Mouse (Mus musculus) E14TG2a.4 (cell line): ENCODE measurements at regions not wholly inside any gene's neighbourhood (a gene's known extent, or its start where the extent isn't known, plus 50 kb on each side); places are given as distances from the start of the nearest gene placed in this dataset.

Source experiments
- CTCF ChIP-seq: conservative IDR thresholded peaks from 2 replicates; pipeline ENCODE4 v1.5.1; 2014; ENCODE audit warnings: low read length
- NANOG ChIP-seq: IDR thresholded peaks from 2 replicates; pipeline ENCODE4 v1.6.1; 2014; ENCODE audit warnings: borderline replicate concordance, low read length, mixed read lengths
- POU5F1 ChIP-seq: IDR thresholded peaks from 2 replicates; pipeline ENCODE4 v1.6.1; 2014; ENCODE audit warnings: low read length, borderline replicate concordance

DNA sequence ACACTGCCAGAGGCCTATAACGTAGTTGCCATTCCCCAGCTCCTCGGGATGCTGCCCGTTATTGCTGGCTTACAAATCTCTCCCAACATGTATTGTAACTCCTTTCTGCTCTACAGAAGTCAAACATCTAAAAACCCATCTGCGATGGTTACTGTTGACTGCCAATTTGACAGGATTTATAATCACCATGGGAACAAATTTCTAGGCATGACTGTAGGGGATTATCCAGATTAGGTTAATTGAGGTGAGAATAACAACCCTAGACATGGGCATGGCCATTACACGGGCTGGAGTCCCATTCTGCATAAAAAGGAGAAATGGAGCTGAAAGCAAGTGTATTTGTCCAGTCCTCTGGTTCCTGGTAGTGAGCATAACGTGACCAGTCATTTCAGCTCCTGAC, 523.4 kb upstream of the Cdh5 start:
- TF ChIP-seq CTCF (no peak), NANOG (no peak), POU5F1 (no peak)
